Mouse (Mus musculus) limb, embryonic 15.5 days (tissue): ENCODE measurements around the gene Mrpl43. TPM values are rescaled to one million over a fixed set of nuclear protein-coding genes. Genes with fewer than 3 reads are reported as not detected.

Experiments used
- ATAC-seq: fragments of 200-750 bp; cut with Nextera tagmentation; 2 replicates; pipeline ENCODE4 v1.8.0; 2017; ENCODE audit warnings: low read depth, moderate TSS enrichment; ENCODE audit not compliant: insufficient number of reproducible peaks, low FRiP score, low TSS enrichment
- H3K27ac ChIP-seq: fragments of 300-500 bp; sonication (generic); 2 replicates; pipeline ENCODE4 v1.5.1; 2015; ENCODE audit warnings: moderate library complexity, mild to moderate bottlenecking, inconsistent platforms
- H3K27me3 ChIP-seq: fragments of 300-500 bp; sonication (generic); 2 replicates; pipeline ENCODE4 v1.6.1; 2015; ENCODE audit warnings: inconsistent platforms
- H3K36me3 ChIP-seq: fragments of 300-500 bp; sonication (generic); 2 replicates; pipeline ENCODE4 v1.6.1; 2015; ENCODE audit warnings: inconsistent platforms
- H3K4me1 ChIP-seq: fragments of 300-500 bp; sonication (generic); 2 replicates; pipeline ENCODE4 v1.6.1; 2015; ENCODE audit warnings: inconsistent platforms
- H3K4me2 ChIP-seq: fragments of 300-500 bp; sonication (generic); 2 replicates; pipeline ENCODE4 v1.6.1; 2015; ENCODE audit warnings: mild to moderate bottlenecking, inconsistent platforms
- H3K4me3 ChIP-seq: fragments of 300-500 bp; sonication (generic); 2 replicates; pipeline ENCODE4 v1.5.1; 2015; ENCODE audit warnings: mild to moderate bottlenecking, inconsistent platforms
- H3K9ac ChIP-seq: fragments of 300-500 bp; sonication (generic); 2 replicates; pipeline ENCODE4 v1.6.1; 2015; ENCODE audit warnings: inconsistent platforms
- H3K9me3 ChIP-seq: fragments of 300-500 bp; sonication (generic); 2 replicates; pipeline ENCODE4 v1.6.1; 2016; ENCODE audit warnings: inconsistent platforms
- WGBS: fragments of 180-500 bp; shearing (Covaris S2); methylation state at CpG from one replicate; pipeline ENCODE4 v1.1.7; 2015; 5-methylcytosine and 5-hydroxymethylcytosine counted together
- polyA plus RNA-seq: library from polyadenylated mRNA; unstranded; fragments of >200 nt; fragmentation: Nextera tagmentation; extraction: Ambion mirVana; gene quantifications from 2 replicates; pipeline ENCODE4 v1.2.1, GENCODE M21; 2015

Gene Mrpl43
- polyA plus RNA-seq, 1 experiment from 2014 or later: 65.1 TPM

- H3K27ac ChIP-seq: no peak overlapping the region
- no peaks in the 10 kb centered on the region for H3K9me3 ChIP-seq
- no peak for ATAC-seq
- WGBS: 54% methylated on average over 5 of the region's 5 CpGs
- peaks cover 16% of the 10 kb centered on the region for H3K36me3 ChIP-seq
- H3K4me2 ChIP-seq: no peak overlapping the region
- H3K4me1 ChIP-seq: peaks cover 23% of the 10 kb centered on the region
- no peaks in the 10 kb centered on the region for H3K27me3 ChIP-seq
- no peak overlapping the region for H3K9ac ChIP-seq
- H3K4me3 ChIP-seq: no peak overlapping the region
Measured at GRCm38 (mm10) chr19:44985159-44985988, 20.9 kb downstream of the Mrpl43 start.

- Histone ChIP-seq H3K27ac (no peak overlapping the region), H3K9ac (no peak overlapping the region), H3K4me3 (no peak overlapping the region), H3K4me2 (no peak overlapping the region), H3K9me3 (no peaks in the 10 kb centered on the region), H3K4me1 (peaks cover 13% of the 10 kb centered on the region), H3K36me3 (peaks cover 24% of the 10 kb centered on the region), H3K27me3 (no peaks in the 10 kb centered on the region)
- ATAC-seq: no peak
- 92% methylated on average over 4 of the region's 4 CpGs for WGBS
Measured at GRCm38 (mm10) chr19:44984420-44984819, 21.8 kb downstream of the Mrpl43 start.

GRCm38 (mm10) chr19:44983366-44983765 lies 22.9 kb downstream of the Mrpl43 start:
- Histone ChIP-seq H3K9ac (no peak overlapping the region), H3K4me1 (peaks cover 6% of the 10 kb centered on the region), H3K36me3 (peaks cover 33% of the 10 kb centered on the region), H3K27me3 (no peaks in the 10 kb centered on the region), H3K4me2 (no peak overlapping the region), H3K4me3 (no peak overlapping the region), H3K9me3 (no peaks in the 10 kb centered on the region), H3K27ac (no peak overlapping the region)
- ATAC-seq: no peak
- WGBS: 83% methylated on average over 6 of the region's 6 CpGs

- Histone ChIP-seq H3K4me3 (no peak overlapping the region), H3K27me3 (no peaks in the 10 kb centered on the region), H3K4me2 (no peak overlapping the region), H3K9me3 (no peaks in the 10 kb centered on the region), H3K9ac (no peak overlapping the region), H3K4me1 (no peaks in the 10 kb centered on the region), H3K36me3 (peaks cover 40% of the 10 kb centered on the region), H3K27ac (0 out of 2 replicates have a peak overlapping the region, but pooled peaks have one; percentile 11)
- no peak for ATAC-seq
- WGBS: 74% methylated on average over 7 of the region's 7 CpGs
Measured at GRCm38 (mm10) chr19:44982477-44983115, 23.6 kb downstream of the Mrpl43 start.

GRCm38 (mm10) chr19:44980787-44981186 lies 25.5 kb downstream of the Mrpl43 start:
- H3K27me3 ChIP-seq: no peaks in the 10 kb centered on the region
- ATAC-seq: no peak
- H3K4me3 ChIP-seq: no peak overlapping the region
- no peaks in the 10 kb centered on the region for H3K9me3 ChIP-seq
- H3K27ac ChIP-seq: no peak overlapping the region
- no peak overlapping the region for H3K9ac ChIP-seq
- 86% methylated on average over 2 of the region's 2 CpGs for WGBS
- no peak overlapping the region for H3K4me2 ChIP-seq
- H3K4me1 ChIP-seq: no peaks in the 10 kb centered on the region
- H3K36me3 ChIP-seq: peaks cover 59% of the 10 kb centered on the region

- H3K27ac ChIP-seq: no peak overlapping the region
- no peak for ATAC-seq
- 85% methylated on average over 6 of the region's 6 CpGs for WGBS
- no peak overlapping the region for H3K9ac ChIP-seq
- no peak overlapping the region for H3K4me2 ChIP-seq
- H3K4me1 ChIP-seq: no peaks in the 10 kb centered on the region
- H3K9me3 ChIP-seq: no peaks in the 10 kb centered on the region
- H3K27me3 ChIP-seq: no peaks in the 10 kb centered on the region
- peaks cover 88% of the 10 kb centered on the region for H3K36me3 ChIP-seq
- no peak overlapping the region for H3K4me3 ChIP-seq
Measured at GRCm38 (mm10) chr19:44977148-44977547, 29.1 kb downstream of the Mrpl43 start.

GRCm38 (mm10) chr19:44976636-44977035 lies 29.6 kb downstream of the Mrpl43 start:
- Histone ChIP-seq H3K4me1 (no peaks in the 10 kb centered on the region), H3K4me3 (no peak overlapping the region), H3K9me3 (no peaks in the 10 kb centered on the region), H3K4me2 (no peak overlapping the region), H3K27me3 (no peaks in the 10 kb centered on the region), H3K9ac (no peak overlapping the region), H3K36me3 (peaks cover 90% of the 10 kb centered on the region), H3K27ac (no peak overlapping the region)
- WGBS: 90% methylated on average over 6 of the region's 6 CpGs
- ATAC-seq: no peak

GRCm38 (mm10) chr19:44968329-44968728 lies 37.9 kb downstream of the Mrpl43 start:
- Histone ChIP-seq H3K4me2 (no peak overlapping the region), H3K9ac (no peak overlapping the region), H3K36me3 (peaks cover 82% of the 10 kb centered on the region), H3K27ac (no peak overlapping the region), H3K27me3 (no peaks in the 10 kb centered on the region), H3K4me3 (no peak overlapping the region), H3K4me1 (no peaks in the 10 kb centered on the region), H3K9me3 (no peaks in the 10 kb centered on the region)
- WGBS: 83% methylated on average over 3 of the region's 3 CpGs
- ATAC-seq: no peak

- Histone ChIP-seq H3K9me3 (no peaks in the 10 kb centered on the region), H3K27me3 (no peaks in the 10 kb centered on the region), H3K27ac (no peak overlapping the region), H3K9ac (no peak overlapping the region), H3K4me3 (no peak overlapping the region), H3K4me1 (no peaks in the 10 kb centered on the region), H3K4me2 (no peak overlapping the region), H3K36me3 (peaks cover 79% of the 10 kb centered on the region)
- ATAC-seq: no peak
- WGBS: 96% methylated on average over 1 of the region's 1 CpGs
Measured at GRCm38 (mm10) chr19:44965978-44966377, 40.3 kb downstream of the Mrpl43 start.

- no peaks in the 10 kb centered on the region for H3K4me1 ChIP-seq
- H3K9ac ChIP-seq: no peak overlapping the region
- no peak for ATAC-seq
- H3K36me3 ChIP-seq: peaks cover 75% of the 10 kb centered on the region
- no peaks in the 10 kb centered on the region for H3K27me3 ChIP-seq
- H3K27ac ChIP-seq: no peak overlapping the region
- H3K4me3 ChIP-seq: no peak overlapping the region
- WGBS: 99% methylated on average over 2 of the region's 2 CpGs
- no peaks in the 10 kb centered on the region for H3K9me3 ChIP-seq
- H3K4me2 ChIP-seq: no peak overlapping the region
Measured at GRCm38 (mm10) chr19:44959633-44960032, 46.6 kb downstream of the Mrpl43 start.
